ENCODE assay signal across 33 mouse cellular contexts in the genomic region with DNA sequence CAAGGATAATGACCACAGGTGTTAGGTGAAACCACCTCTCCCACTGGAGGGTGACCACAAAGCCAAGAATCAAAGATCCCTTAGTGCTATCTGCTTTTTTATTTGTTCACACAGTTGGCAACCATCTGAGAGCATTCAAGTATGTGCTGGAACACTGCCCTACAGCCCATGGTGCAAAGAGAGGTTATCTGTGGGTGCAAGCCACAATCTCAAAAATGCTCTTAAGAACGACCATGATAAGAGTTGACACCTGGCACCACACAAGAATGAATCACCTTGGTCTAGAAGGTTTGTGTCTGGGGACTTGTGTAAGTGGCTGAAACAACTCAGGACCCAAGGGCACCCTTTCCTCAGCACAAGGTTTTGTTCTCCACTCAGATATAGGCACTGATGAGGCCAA. TPM values are rescaled to one million over a fixed set of nuclear protein-coding genes. Genes with fewer than 3 reads are reported as not detected.
DNase-seq lines count a peak whose midpoint lies in the region; ATAC-seq and TF ChIP-seq lines count a peak whose summit lies in the region.
"Had no signal": no experiment of that assay in that cellular context is flagged by ENCODE, and none has a peak within 500 bp of the region (broad histone marks: within the 10 kb centered on the region; RNA-seq: fewer than 3 reads in every experiment).

No protein-coding gene starts in this region.

- H3K4me1 ChIP-seq in liver, adult 2 months (ENCODE audit: control insufficient read depth, insufficient read depth, low read length): peaks cover 5% of the 10 kb centered on the region; the same call in 1 of the 2 replicates
- no peaks in the 10 kb centered on the region for H3K4me1 ChIP-seq in liver, embryonic 12.5 days
- H3K4me1 ChIP-seq in lung, postnatal 0 days (ENCODE audit: insufficient read depth, low read depth, low read length): no peaks in the 10 kb centered on the region
- H3K4me1 ChIP-seq in stomach, postnatal 0 days (replicated peaks; ENCODE audit: control insufficient read depth, insufficient read depth): no peaks in the 10 kb centered on the region
- H3K4me1 ChIP-seq: embryonic facial prominence, embryonic 10.5 days; embryonic facial prominence, embryonic 13.5 days; forebrain, embryonic 12.5 days; forebrain, embryonic 15.5 days; heart, embryonic 12.5 days; hindbrain, embryonic 10.5 days; hindbrain, embryonic 13.5 days had no signal

- H3K9ac ChIP-seq in liver, adult 2 months (ENCODE audit: low read depth, low read length): no peak overlapping the region
- H3K9ac ChIP-seq in liver, embryonic 12.5 days: no peak overlapping the region
- no peak overlapping the region for H3K9ac ChIP-seq in lung, postnatal 0 days (replicated peaks; ENCODE audit: low read depth)
- no peak overlapping the region for H3K9ac ChIP-seq in stomach, postnatal 0 days (ENCODE audit: low read length)
- H3K9ac ChIP-seq: embryonic facial prominence, embryonic 13.5 days; forebrain, embryonic 12.5 days; forebrain, embryonic 15.5 days; heart, embryonic 12.5 days; heart, embryonic 15.5 days; hindbrain, embryonic 13.5 days had no signal

- TF ChIP-seq CTCF in liver, adult 2 months (IDR thresholded peaks at IDR 0.05; ENCODE audit: low read depth, low read length): no peak
- no peak for TF ChIP-seq CTCF in lung, postnatal 0 days (IDR thresholded peaks at IDR 0.05)
- TF ChIP-seq CTCF in stomach, postnatal 0 days (IDR thresholded peaks at IDR 0.05; ENCODE audit: low read depth): no peak
- no peak for TF ChIP-seq CTCF in left cerebral cortex, adult 2 months (IDR thresholded peaks at IDR 0.05)

- no peaks in the 10 kb centered on the region for H3K79me2 ChIP-seq in liver, adult 2 months (ENCODE audit: control insufficient read depth, insufficient read depth, low read length)

- peak; percentile 73 for DNase-seq in liver, adult 2 months (ENCODE audit: extremely low read depth, low read depth, low spot score)
- DNase-seq in lung, postnatal 0 days (ENCODE audit: low spot score): peak; percentile 23
- DNase-seq in lung, postnatal 14 days: no peak
- DNase-seq in lung, postnatal 4 days: peak; percentile 9 to 41
- peak; percentile 75 for DNase-seq in stomach, postnatal 0 days (ENCODE audit: low spot score)
- DNase-seq in thymus, postnatal 0 days (ENCODE audit: low spot score): no peak
- DNase-seq in left cerebral cortex, adult 2 months (ENCODE audit: extremely low spot score in 1 of 2, low spot score in 2 of 2): no peak
- DNase-seq: adrenal gland, postnatal 14 days; cerebellum, adult 11 months; cerebellum, adult 8-10 months; cerebellum, postnatal 10 days; cerebellum, postnatal 36 days; embryo, embryonic 11 days; gastrocnemius, postnatal 25 days; heart, adult 18-20 months; heart, postnatal 10 days; heart, postnatal 36 days had no signal

- no peaks in the 10 kb centered on the region for H3K36me3 ChIP-seq in liver, adult 2 months (ENCODE audit: control insufficient read depth, insufficient read depth, low read length)
- no peaks in the 10 kb centered on the region for H3K36me3 ChIP-seq in liver, embryonic 12.5 days
- H3K36me3 ChIP-seq in lung, postnatal 0 days (ENCODE audit: insufficient read depth, low read length): no peaks in the 10 kb centered on the region
- no peaks in the 10 kb centered on the region for H3K36me3 ChIP-seq in stomach, postnatal 0 days (ENCODE audit: control insufficient read depth, insufficient read depth, low read length)
- H3K36me3 ChIP-seq: embryonic facial prominence, embryonic 10.5 days; embryonic facial prominence, embryonic 13.5 days; forebrain, embryonic 12.5 days; forebrain, embryonic 15.5 days; heart, embryonic 12.5 days; heart, embryonic 15.5 days; hindbrain, embryonic 10.5 days; hindbrain, embryonic 13.5 days had no signal

- 5% methylated on average over 1 of the region's 1 CpGs for WGBS in liver, adult 2 months
- 42% methylated on average over 1 of the region's 1 CpGs for WGBS in liver, embryonic 12.5 days (ENCODE audit: insufficient replicate concordance)
- WGBS in lung, postnatal 0 days: 32% methylated on average over 1 of the region's 1 CpGs
- 32% methylated on average over 1 of the region's 1 CpGs for WGBS in stomach, postnatal 0 days

- TF ChIP-seq EP300 in lung, postnatal 0 days (IDR thresholded peaks at IDR 0.05): peak; percentile 44; the same call in 1 of the 2 replicates
- no peak for TF ChIP-seq EP300 in stomach, postnatal 0 days (optimal IDR thresholded peaks at IDR 0.05)

- no peaks in the 10 kb centered on the region for H3K27me3 ChIP-seq in liver, adult 2 months (ENCODE audit: control insufficient read depth, insufficient read depth, low read length)
- H3K27me3 ChIP-seq in liver, embryonic 12.5 days (replicated peaks): 0 out of 2 replicates have a peak, but pooled peaks cover 6% of the 10 kb centered on the region
- no peaks in the 10 kb centered on the region for H3K27me3 ChIP-seq in lung, postnatal 0 days (replicated peaks; ENCODE audit: insufficient read depth, low read length)
- no peaks in the 10 kb centered on the region for H3K27me3 ChIP-seq in stomach, postnatal 0 days (ENCODE audit: control insufficient read depth, insufficient read depth, low read length)
- H3K27me3 ChIP-seq: embryonic facial prominence, embryonic 13.5 days; forebrain, embryonic 12.5 days; forebrain, embryonic 15.5 days; heart, embryonic 15.5 days; hindbrain, embryonic 13.5 days had no signal

- H3K4me3 ChIP-seq in liver, adult 2 months (ENCODE audit: insufficient read depth, low read depth, low read length): no peak overlapping the region
- H3K4me3 ChIP-seq in liver, embryonic 12.5 days: no peak overlapping the region
- H3K4me3 ChIP-seq in lung, postnatal 0 days (ENCODE audit: low read depth, low read length): no peak overlapping the region
- H3K4me3 ChIP-seq in stomach, postnatal 0 days (ENCODE audit: low read depth, low read length): no peak overlapping the region
- no peak overlapping the region for H3K4me3 ChIP-seq in left cerebral cortex, adult 2 months
- H3K4me3 ChIP-seq: embryonic facial prominence, embryonic 10.5 days; embryonic facial prominence, embryonic 13.5 days; erythroblast, embryonic 14.5 days; forebrain, embryonic 12.5 days; forebrain, embryonic 15.5 days; heart, embryonic 12.5 days; heart, embryonic 15.5 days; hindbrain, embryonic 10.5 days; hindbrain, embryonic 13.5 days had no signal

- no peak for ATAC-seq in liver, embryonic 12.5 days
- ATAC-seq in lung, postnatal 0 days: peak; percentile 67
- peak; percentile 63 for ATAC-seq in stomach, postnatal 0 days (ENCODE audit: low FRiP score, low TSS enrichment)
- ATAC-seq: activated CD4-positive, CD25-positive, alpha-beta regulatory T cell, adult 4 months; forebrain, embryonic 15.5 days had no signal

- peaks cover 4% of the 10 kb centered on the region; the same call in 1 of the 2 replicates for H3K9me3 ChIP-seq in liver, embryonic 12.5 days (replicated peaks)
- H3K9me3 ChIP-seq in lung, postnatal 0 days (ENCODE audit: low read length): no peaks in the 10 kb centered on the region
- no peaks in the 10 kb centered on the region for H3K9me3 ChIP-seq in stomach, postnatal 0 days (ENCODE audit: control insufficient read depth, low read length)
- H3K9me3 ChIP-seq: embryonic facial prominence, embryonic 10.5 days; forebrain, embryonic 12.5 days; forebrain, embryonic 15.5 days; heart, embryonic 15.5 days; hindbrain, embryonic 13.5 days had no signal

- no peak overlapping the region for H3K4me2 ChIP-seq in liver, embryonic 12.5 days
- H3K4me2 ChIP-seq in lung, postnatal 0 days (replicated peaks; ENCODE audit: low read depth, low read length): no peak overlapping the region
- H3K4me2 ChIP-seq in stomach, postnatal 0 days (replicated peaks; ENCODE audit: low read depth): no peak overlapping the region
- H3K4me2 ChIP-seq: embryonic facial prominence, embryonic 13.5 days; forebrain, embryonic 12.5 days; forebrain, embryonic 15.5 days; heart, embryonic 12.5 days; heart, embryonic 15.5 days; hindbrain, embryonic 13.5 days had no signal

- no peak for TF ChIP-seq POLR2A in liver, adult 2 months (IDR thresholded peaks at IDR 0.05; ENCODE audit: extremely low read depth, insufficient read depth, low read length)

- H3K27ac ChIP-seq in liver, adult 2 months (replicated peaks; ENCODE audit: insufficient read depth, low read depth, low read length): no peak overlapping the region
- H3K27ac ChIP-seq in liver, embryonic 12.5 days: no peak overlapping the region
- no peak overlapping the region for H3K27ac ChIP-seq in lung, postnatal 0 days (ENCODE audit: low read length)
- H3K27ac ChIP-seq in stomach, postnatal 0 days (replicated peaks): 0 out of 2 replicates have a peak overlapping the region, but pooled peaks have one; percentile 53
- no peak overlapping the region for H3K27ac ChIP-seq in left cerebral cortex, adult 2 months
- H3K27ac ChIP-seq: embryonic facial prominence, embryonic 10.5 days; embryonic facial prominence, embryonic 13.5 days; forebrain, embryonic 12.5 days; forebrain, embryonic 15.5 days; heart, embryonic 15.5 days; hindbrain, embryonic 10.5 days; hindbrain, embryonic 13.5 days had no signal

- intact Hi-C loops in left cerebral cortex, adult 2 months (cut with DNase I): no loop called here

RNA-seq across cellular contexts. Expression of gene Cym, which starts 1.7 kb away (rescaled TPM):
- 0.09 and 0.13 TPM in 2 replicates for total RNA-seq in liver, adult 2 months (2014; rRNA removed)
- 0.14 TPM in 1 of 2 replicates, not detected in the other for polyA plus RNA-seq in liver, adult 2 months (2012; rRNA removed)
- polyA plus RNA-seq in liver, embryonic 12.5 days (2016; fragmentation: Nextera tagmentation; extraction: Ambion mirVana): not detected in 2 replicates
- polyA plus RNA-seq in lung, postnatal 0 days (2015; fragmentation: Nextera tagmentation; extraction: Ambion mirVana): 0.36 and 0.41 TPM in 2 replicates
- 69,611 and 75,506 TPM in 2 replicates for polyA plus RNA-seq in stomach, postnatal 0 days (2015; fragmentation: Nextera tagmentation; extraction: Ambion mirVana)
- polyA plus RNA-seq in thymus, postnatal 0 days (2015; fragmentation: Nextera tagmentation; extraction: Ambion mirVana): 1.2 and 1.3 TPM in 2 replicates
- not detected for total RNA-seq in left cerebral cortex, adult 2 months (2021)
- total RNA-seq: adrenal gland, postnatal 14 days; ES-E14; gastrocnemius, adult 8-10 months; gastrocnemius, postnatal 25 days; heart, adult 18-20 months; heart, postnatal 10 days; heart, postnatal 36 days had no signal
- polyA plus RNA-seq: erythroblast, embryonic 14.5 days; forebrain, embryonic 12.5 days; hindbrain, embryonic 10.5 days had no signal

RNA-seq across cellular contexts. Expression of gene A630076J17Rik, which starts 7.2 kb away (rescaled TPM):
- total RNA-seq in liver, adult 2 months (2014; rRNA removed): not detected in 2 replicates
- polyA plus RNA-seq in liver, adult 2 months (2012; rRNA removed): not detected in 2 replicates
- not detected in 2 replicates for polyA plus RNA-seq in liver, embryonic 12.5 days (2016; fragmentation: Nextera tagmentation; extraction: Ambion mirVana)
- polyA plus RNA-seq in lung, postnatal 0 days (2015; fragmentation: Nextera tagmentation; extraction: Ambion mirVana): not detected in 2 replicates
- 28.1 and 32.7 TPM in 2 replicates for polyA plus RNA-seq in stomach, postnatal 0 days (2015; fragmentation: Nextera tagmentation; extraction: Ambion mirVana)
- 0.92 and 1.7 TPM in 2 replicates for polyA plus RNA-seq in thymus, postnatal 0 days (2015; fragmentation: Nextera tagmentation; extraction: Ambion mirVana)
- not detected for total RNA-seq in left cerebral cortex, adult 2 months (2021)
- total RNA-seq: adrenal gland, postnatal 14 days; adrenal gland, postnatal 4 days; ES-E14; gastrocnemius, adult 8-10 months; gastrocnemius, postnatal 25 days; heart, adult 18-20 months; heart, postnatal 10 days; heart, postnatal 36 days had no signal
- polyA plus RNA-seq: activated CD4-positive, CD25-positive, alpha-beta regulatory T cell, adult 4 months; cortical plate, adult 2 months; embryonic facial prominence, embryonic 10.5 days; embryonic facial prominence, embryonic 13.5 days; erythroblast, embryonic 14.5 days; forebrain, embryonic 12.5 days; forebrain, embryonic 15.5 days; heart, embryonic 12.5 days; hindbrain, embryonic 10.5 days; hindbrain, embryonic 13.5 days had no signal

RNA-seq across cellular contexts. Expression of gene Prok1, which starts 16.3 kb away (rescaled TPM):
- 1.0 and 1.2 TPM in 2 replicates for total RNA-seq in liver, adult 2 months (2014; rRNA removed)
- polyA plus RNA-seq in liver, adult 2 months (2012; rRNA removed): 4.9 and 5.6 TPM in 2 replicates
- not detected in 2 replicates for polyA plus RNA-seq in liver, embryonic 12.5 days (2016; fragmentation: Nextera tagmentation; extraction: Ambion mirVana)
- 0.12 TPM in 1 of 2 replicates, not detected in the other for polyA plus RNA-seq in lung, postnatal 0 days (2015; fragmentation: Nextera tagmentation; extraction: Ambion mirVana)
- 10.5 and 11.3 TPM in 2 replicates for polyA plus RNA-seq in stomach, postnatal 0 days (2015; fragmentation: Nextera tagmentation; extraction: Ambion mirVana)
- 0.08 and 0.22 TPM in 2 replicates for polyA plus RNA-seq in thymus, postnatal 0 days (2015; fragmentation: Nextera tagmentation; extraction: Ambion mirVana)
- total RNA-seq in left cerebral cortex, adult 2 months (2021): not detected
- total RNA-seq: ES-E14; gastrocnemius, adult 8-10 months; gastrocnemius, postnatal 25 days; heart, postnatal 10 days; heart, postnatal 36 days had no signal
- polyA plus RNA-seq: embryonic facial prominence, embryonic 10.5 days; erythroblast, embryonic 14.5 days; forebrain, embryonic 12.5 days; forebrain, embryonic 15.5 days; heart, embryonic 12.5 days; heart, embryonic 15.5 days had no signal

RNA-seq across cellular contexts. Expression of gene Kcna10, which starts 40.4 kb away (rescaled TPM):
- not detected in 2 replicates for total RNA-seq in liver, adult 2 months (2014; rRNA removed)
- not detected in 2 replicates for polyA plus RNA-seq in liver, adult 2 months (2012; rRNA removed)
- polyA plus RNA-seq in liver, embryonic 12.5 days (2016; fragmentation: Nextera tagmentation; extraction: Ambion mirVana): not detected in 2 replicates
- not detected in 2 replicates for polyA plus RNA-seq in lung, postnatal 0 days (2015; fragmentation: Nextera tagmentation; extraction: Ambion mirVana)
- not detected in 2 replicates for polyA plus RNA-seq in stomach, postnatal 0 days (2015; fragmentation: Nextera tagmentation; extraction: Ambion mirVana)
- not detected in 2 replicates for polyA plus RNA-seq in thymus, postnatal 0 days (2015; fragmentation: Nextera tagmentation; extraction: Ambion mirVana)
- total RNA-seq in left cerebral cortex, adult 2 months (2021): under 1 TPM in 1 of 2 experiments, not detected in 1; 0.18 TPM
- total RNA-seq: adrenal gland, postnatal 14 days; adrenal gland, postnatal 4 days; ES-E14; gastrocnemius, adult 8-10 months; heart, adult 18-20 months; heart, postnatal 10 days; heart, postnatal 36 days had no signal
- polyA plus RNA-seq: activated CD4-positive, CD25-positive, alpha-beta regulatory T cell, adult 4 months; embryonic facial prominence, embryonic 10.5 days; embryonic facial prominence, embryonic 13.5 days; erythroblast, embryonic 14.5 days; forebrain, embryonic 12.5 days; forebrain, embryonic 15.5 days; gonadal fat pad, adult 2 months; heart, embryonic 12.5 days; heart, embryonic 15.5 days; hindbrain, embryonic 10.5 days; hindbrain, embryonic 13.5 days had no signal

RNA-seq across cellular contexts. Expression of gene Lamtor5, which starts 55.4 kb away (rescaled TPM):
- 50.9 and 52.1 TPM in 2 replicates for total RNA-seq in liver, adult 2 months (2014; rRNA removed)
- polyA plus RNA-seq in liver, adult 2 months (2012; rRNA removed): 48.9 and 54.5 TPM in 2 replicates
- polyA plus RNA-seq in liver, embryonic 12.5 days (2016; fragmentation: Nextera tagmentation; extraction: Ambion mirVana): 123 and 128 TPM in 2 replicates
- 201 and 215 TPM in 2 replicates for polyA plus RNA-seq in lung, postnatal 0 days (2015; fragmentation: Nextera tagmentation; extraction: Ambion mirVana)
- polyA plus RNA-seq in stomach, postnatal 0 days (2015; fragmentation: Nextera tagmentation; extraction: Ambion mirVana): 186 and 189 TPM in 2 replicates
- 250 and 260 TPM in 2 replicates for polyA plus RNA-seq in thymus, postnatal 0 days (2015; fragmentation: Nextera tagmentation; extraction: Ambion mirVana)
- total RNA-seq in left cerebral cortex, adult 2 months (2021): 10 to 100 TPM; 69.5 to 69.7 TPM

Comparison
In these comparisons a context has a peak if more than half of its experiments do, and no peak if none do; other contexts are left out.
1. DNase-seq: peak in liver, adult 2 months (single experiment), lung, postnatal 0 days (single experiment), lung, postnatal 4 days (2 of 2) and stomach, postnatal 0 days (single experiment); none in lung, postnatal 14 days (single experiment), thymus, postnatal 0 days (single experiment) and left cerebral cortex, adult 2 months (0 of 2).
2. RNA of gene Cym, which starts 1.7 kb away (polyA plus RNA-seq): 69,611 to 75,506 TPM in stomach, postnatal 0 days; 1.2 to 1.3 TPM in thymus, postnatal 0 days, 0.36 to 0.41 TPM in lung, postnatal 0 days, 0.14 TPM in liver, adult 2 months and not detected in liver, embryonic 12.5 days; every median in the first group is over 1,000 times any median in the second.
3. RNA of gene A630076J17Rik, which starts 7.2 kb away (polyA plus RNA-seq): 28.1 to 32.7 TPM in stomach, postnatal 0 days; 0.92 to 1.7 TPM in thymus, postnatal 0 days, not detected in lung, postnatal 0 days, not detected in liver, adult 2 months and not detected in liver, embryonic 12.5 days; every median in the first group is over 10 times any median in the second.